Mouse (Mus musculus): ENCODE data around the gene Gm48552. TPM values are rescaled to one million over a fixed set of nuclear protein-coding genes. Genes with fewer than 3 reads are reported as not detected.
A peak's percentile ranks its signal among the peaks of the same experiment; 100 is the strongest.

Gm48552 gene
- polyA plus RNA-seq, 1 experiment from 2014 or later = 0.44 TPM

DNA sequence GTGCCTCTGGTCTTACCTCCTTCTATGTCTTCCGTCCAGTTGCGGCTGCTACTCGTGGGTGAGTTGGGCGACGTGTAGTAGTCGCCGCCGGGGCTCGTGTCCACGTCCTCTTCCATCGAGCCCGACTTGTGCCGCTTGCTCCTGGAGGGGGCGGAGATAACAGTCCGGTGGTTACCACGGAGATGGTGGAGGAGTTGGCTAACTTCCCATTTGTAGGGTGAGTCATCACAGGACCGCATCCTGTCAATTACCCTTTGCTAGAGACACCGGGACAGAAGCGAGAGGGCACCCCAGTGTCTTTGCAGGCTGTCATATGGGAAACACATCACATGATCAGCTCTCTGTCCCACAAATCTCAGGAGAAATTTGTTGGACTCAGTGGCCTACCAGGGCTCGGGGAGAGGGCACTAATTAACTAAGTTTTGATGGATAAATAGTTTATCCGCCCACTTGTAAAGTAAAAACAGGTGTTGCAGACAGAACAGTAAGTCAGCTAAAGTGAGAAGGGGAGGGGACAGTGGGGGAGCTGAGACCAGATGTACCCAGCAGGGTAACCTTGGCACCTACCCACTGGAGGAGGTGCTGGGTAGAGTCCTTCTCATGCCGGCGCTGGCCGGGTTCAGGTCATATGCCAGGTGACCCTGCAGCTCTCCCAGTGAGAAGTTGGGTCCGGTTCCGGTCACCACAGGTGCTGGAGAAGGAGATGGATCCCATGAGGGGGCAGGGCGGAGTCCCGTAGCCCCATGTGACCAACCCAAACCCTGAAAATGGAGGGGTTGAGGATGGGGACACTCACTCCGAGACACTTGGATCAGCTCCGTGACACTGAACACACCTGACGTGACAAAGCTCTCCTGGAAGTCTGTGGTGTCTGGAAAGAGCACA, 19.0 kb downstream of the Gm48552 start:
- peak; percentile 39 for ATAC-seq (ENCODE audit: low read depth)
- Histone ChIP-seq H3K9me3 (replicated peaks; ENCODE audit: control insufficient read depth, low read length) (no peaks in the 10 kb centered on the region), H3K27me3 (ENCODE audit: control insufficient read depth, insufficient read depth, low read depth, low read length) (peaks cover 39% of the 10 kb centered on the region), H3K27ac (ENCODE audit: low read length) (peak overlapping the region; percentile 63), H3K4me3 (ENCODE audit: low read depth, low read length) (peak overlapping the region; percentile 40), H3K36me3 (ENCODE audit: control insufficient read depth, insufficient read depth) (no peaks in the 10 kb centered on the region), H3K4me2 (ENCODE audit: low read depth, low read length) (peak overlapping the region; percentile 28), H3K9ac (ENCODE audit: low read depth, low read length) (no peak overlapping the region; the same call in 1 of the 2 replicates), H3K4me1 (ENCODE audit: control insufficient read depth, low read depth, low read length) (peaks cover 45% of the 10 kb centered on the region)
- WGBS (ENCODE audit: insufficient replicate concordance) = 20% methylated on average over 31 of the region's 31 CpGs

DNA sequence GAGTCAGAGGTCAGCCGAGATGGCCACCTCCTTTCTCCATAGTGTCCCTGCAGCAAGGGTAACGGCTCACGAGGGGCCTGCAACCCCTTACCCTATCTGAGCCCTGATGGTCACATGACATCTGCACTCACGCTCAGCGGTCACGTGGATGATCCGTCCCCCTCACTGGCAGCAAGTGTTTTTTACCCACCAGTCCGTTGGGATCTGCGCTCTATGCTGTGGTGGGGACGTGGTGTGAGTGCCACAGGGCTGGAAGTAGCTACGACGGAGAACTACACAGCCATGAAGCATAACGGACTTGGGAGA, 19.6 kb downstream of the Gm48552 start:
- peaks cover 39% of the 10 kb centered on the region for H3K27me3 ChIP-seq (ENCODE audit: control insufficient read depth, insufficient read depth, low read depth, low read length)

DNA sequence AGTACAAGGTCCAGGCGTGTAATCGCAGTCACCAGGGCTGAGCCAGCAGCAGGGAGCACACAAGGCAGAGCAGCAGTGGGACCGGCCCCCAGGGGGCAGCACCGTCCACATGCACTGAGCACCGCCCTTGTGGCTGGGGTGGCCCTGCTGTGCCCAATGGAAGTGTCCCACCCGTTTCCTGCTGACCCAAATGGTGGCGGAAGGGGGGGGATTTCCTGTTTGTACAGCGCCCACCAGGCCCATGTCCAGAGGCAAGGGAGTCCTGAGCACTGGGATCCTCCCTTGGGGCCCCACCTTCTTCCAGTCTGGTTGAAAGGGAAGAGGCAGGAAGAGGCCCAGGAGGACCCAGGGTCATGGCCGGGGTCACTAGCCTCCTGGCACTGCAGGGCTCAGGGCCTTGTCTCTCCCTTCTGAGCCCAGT, 20.1 kb downstream of the Gm48552 start:
- 4% methylated on average over 9 of the region's 9 CpGs for WGBS (ENCODE audit: insufficient replicate concordance)
- H3K4me3 ChIP-seq (ENCODE audit: low read depth, low read length) = no peak overlapping the region
- H3K36me3 ChIP-seq (ENCODE audit: control insufficient read depth, insufficient read depth) = no peaks in the 10 kb centered on the region
- H3K4me2 ChIP-seq (ENCODE audit: low read depth, low read length) = 0 out of 2 replicates have a peak overlapping the region, but pooled peaks have one; percentile 13
- H3K27ac ChIP-seq (ENCODE audit: low read length) = peak overlapping the region; percentile 63
- H3K9me3 ChIP-seq (replicated peaks; ENCODE audit: control insufficient read depth, low read length) = no peaks in the 10 kb centered on the region
- peak; percentile 57 for ATAC-seq (ENCODE audit: low read depth)
- no peak overlapping the region; the same call in 1 of the 2 replicates for H3K9ac ChIP-seq (ENCODE audit: low read depth, low read length)
- H3K27me3 ChIP-seq (ENCODE audit: control insufficient read depth, insufficient read depth, low read depth, low read length) = peaks cover 39% of the 10 kb centered on the region
- H3K4me1 ChIP-seq (ENCODE audit: control insufficient read depth, low read depth, low read length) = peaks cover 54% of the 10 kb centered on the region

More for the DNA sequence above, 19.6 kb downstream of the Gm48552 start:
- Histone ChIP-seq H3K4me3 (ENCODE audit: low read depth, low read length) (no peak overlapping the region), H3K36me3 (ENCODE audit: control insufficient read depth, insufficient read depth) (no peaks in the 10 kb centered on the region), H3K9ac (ENCODE audit: low read depth, low read length) (no peak overlapping the region; the same call in 1 of the 2 replicates), H3K27ac (ENCODE audit: low read length) (peak overlapping the region; percentile 63), H3K4me1 (ENCODE audit: control insufficient read depth, low read depth, low read length) (peaks cover 50% of the 10 kb centered on the region), H3K4me2 (ENCODE audit: low read depth, low read length) (no peak overlapping the region; the same call in 1 of the 2 replicates), H3K9me3 (replicated peaks; ENCODE audit: control insufficient read depth, low read length) (no peaks in the 10 kb centered on the region)
- ATAC-seq (ENCODE audit: low read depth) = no peak
- WGBS (ENCODE audit: insufficient replicate concordance) = 26% methylated on average over 13 of the region's 13 CpGs

DNA sequence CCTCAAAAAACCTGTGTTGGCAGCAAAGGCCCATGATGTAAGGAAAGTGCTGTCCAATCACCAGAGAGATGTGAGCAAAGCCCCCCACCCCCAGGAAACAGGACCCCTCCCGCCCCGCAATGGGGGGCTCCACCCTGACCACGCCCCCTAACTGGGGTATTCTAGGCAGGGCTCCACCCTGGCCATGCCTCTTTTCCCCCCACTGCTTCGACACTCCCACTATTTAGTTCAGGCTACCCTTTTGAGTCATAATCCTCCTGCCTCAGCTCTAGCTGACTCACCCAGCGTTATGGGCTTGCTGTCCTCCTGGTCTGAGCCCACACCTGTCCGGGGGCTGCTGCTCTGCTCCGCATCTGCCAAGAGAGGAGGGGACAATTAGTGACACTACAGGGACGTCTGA, 20.5 kb downstream of the Gm48552 start:
- H3K9me3 ChIP-seq (replicated peaks; ENCODE audit: control insufficient read depth, low read length) = no peaks in the 10 kb centered on the region
- no peaks in the 10 kb centered on the region for H3K36me3 ChIP-seq (ENCODE audit: control insufficient read depth, insufficient read depth)
- no peak overlapping the region for H3K4me3 ChIP-seq (ENCODE audit: low read depth, low read length)
- 8% methylated on average over 8 of the region's 8 CpGs for WGBS (ENCODE audit: insufficient replicate concordance)
- H3K4me1 ChIP-seq (ENCODE audit: control insufficient read depth, low read depth, low read length) = peaks cover 56% of the 10 kb centered on the region
- H3K4me2 ChIP-seq (ENCODE audit: low read depth, low read length) = 0 out of 2 replicates have a peak overlapping the region, but pooled peaks have one; percentile 13
- no peak for ATAC-seq (ENCODE audit: low read depth)
- peaks cover 36% of the 10 kb centered on the region for H3K27me3 ChIP-seq (ENCODE audit: control insufficient read depth, insufficient read depth, low read depth, low read length)
- no peak overlapping the region for H3K9ac ChIP-seq (ENCODE audit: low read depth, low read length)
- H3K27ac ChIP-seq (ENCODE audit: low read length) = peak overlapping the region; percentile 63

DNA sequence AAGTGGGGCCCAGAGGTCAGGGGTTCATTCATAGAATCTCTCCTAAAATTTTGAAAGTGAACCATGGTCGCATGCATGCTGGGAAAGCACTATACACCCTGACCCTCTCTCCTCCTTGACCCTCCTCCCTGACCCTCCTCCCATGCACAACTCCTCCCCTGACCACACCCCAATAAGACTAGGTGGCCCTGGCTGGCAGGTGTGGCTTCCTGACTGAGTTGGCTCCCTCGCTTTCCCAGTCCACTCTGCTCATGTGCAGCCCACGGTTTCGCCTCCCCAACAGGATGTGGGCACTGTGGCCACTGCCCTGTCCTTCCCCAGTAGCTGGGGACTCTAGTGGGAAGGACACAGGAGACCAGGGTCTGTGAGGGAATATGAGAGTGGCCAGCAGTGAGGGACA, 21.5 kb downstream of the Gm48552 start:
- Histone ChIP-seq H3K9me3 (replicated peaks; ENCODE audit: control insufficient read depth, low read length) (no peaks in the 10 kb centered on the region), H3K4me3 (ENCODE audit: low read depth, low read length) (no peak overlapping the region), H3K36me3 (ENCODE audit: control insufficient read depth, insufficient read depth) (no peaks in the 10 kb centered on the region), H3K4me2 (ENCODE audit: low read depth, low read length) (no peak overlapping the region), H3K4me1 (ENCODE audit: control insufficient read depth, low read depth, low read length) (peaks cover 63% of the 10 kb centered on the region), H3K27me3 (ENCODE audit: control insufficient read depth, insufficient read depth, low read depth, low read length) (peaks cover 31% of the 10 kb centered on the region), H3K27ac (ENCODE audit: low read length) (peak overlapping the region; percentile 71), H3K9ac (ENCODE audit: low read depth, low read length) (no peak overlapping the region)
- 14% methylated on average over 4 of the region's 4 CpGs for WGBS (ENCODE audit: insufficient replicate concordance)
- ATAC-seq (ENCODE audit: low read depth) = no peak

DNA sequence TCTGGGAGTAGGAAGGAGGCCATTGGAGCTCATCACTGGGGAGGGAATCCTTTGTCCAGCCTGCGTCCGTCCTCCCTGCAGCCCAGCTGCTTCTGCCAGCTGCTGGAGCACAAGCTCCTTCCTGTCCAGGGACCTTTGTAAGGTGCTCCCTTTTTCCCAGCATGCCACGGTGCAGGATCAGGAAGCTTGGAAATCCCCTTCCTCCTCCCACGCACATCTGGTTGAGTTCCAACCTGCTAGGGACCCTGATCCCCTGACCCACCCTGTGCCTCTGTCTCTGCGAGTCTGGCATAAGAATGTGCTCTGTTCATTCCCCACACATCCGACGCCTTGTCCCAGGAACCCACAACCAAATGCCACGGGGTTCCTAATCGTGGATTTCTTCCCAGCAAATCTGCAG, 22.2 kb downstream of the Gm48552 start:
- H3K27me3 ChIP-seq (ENCODE audit: control insufficient read depth, insufficient read depth, low read depth, low read length) = peaks cover 29% of the 10 kb centered on the region

DNA sequence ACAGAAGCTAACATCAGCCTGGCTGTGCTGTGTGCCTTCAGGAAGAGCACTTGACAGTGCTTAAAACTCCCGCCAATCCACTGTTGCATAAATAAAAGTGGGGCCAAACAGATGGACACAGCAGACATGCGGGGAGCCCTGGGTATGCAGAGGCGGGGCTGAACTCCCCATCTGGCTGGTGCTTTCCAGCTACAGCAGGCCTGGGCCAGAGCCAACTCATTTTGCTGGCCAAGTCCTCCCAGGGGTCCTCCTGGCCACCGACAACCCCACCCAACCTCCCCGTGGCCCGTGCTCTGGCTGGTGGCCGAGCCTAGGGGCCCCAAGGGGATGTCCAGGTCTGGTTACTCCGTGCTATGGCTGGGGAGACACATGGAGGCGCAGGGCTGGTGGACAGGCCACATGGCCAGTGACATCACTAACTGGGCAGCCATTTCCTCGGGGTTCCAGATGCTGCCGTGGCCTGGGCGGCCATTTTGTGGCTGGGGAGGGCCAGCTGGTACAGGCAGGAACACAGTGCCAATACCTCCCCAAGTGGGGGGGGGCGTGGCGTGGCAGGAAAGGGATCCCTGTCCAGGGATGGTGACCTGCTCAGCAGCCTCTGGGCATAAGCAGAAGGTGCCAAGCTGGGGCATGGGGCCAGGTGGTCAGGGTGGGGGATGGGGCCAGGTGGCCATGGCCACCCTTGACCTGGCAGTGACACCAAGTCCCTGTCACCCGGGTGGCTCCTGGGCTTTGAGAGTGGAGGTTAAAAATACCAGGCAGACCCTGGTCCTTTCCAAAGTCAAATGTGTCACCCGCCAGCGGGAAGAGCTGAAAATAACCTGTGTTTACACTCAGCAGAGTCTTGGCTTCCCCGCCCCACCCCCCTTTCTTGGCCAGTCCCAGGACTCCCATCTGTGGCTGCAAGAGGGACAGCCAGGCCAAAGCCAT, 22.9 kb downstream of the Gm48552 start:
- 66% methylated on average over 18 of the region's 18 CpGs for WGBS (ENCODE audit: insufficient replicate concordance)
- H3K27me3 ChIP-seq (ENCODE audit: control insufficient read depth, insufficient read depth, low read depth, low read length) = peaks cover 22% of the 10 kb centered on the region
- H3K36me3 ChIP-seq (ENCODE audit: control insufficient read depth, insufficient read depth) = no peaks in the 10 kb centered on the region
- H3K4me1 ChIP-seq (ENCODE audit: control insufficient read depth, low read depth, low read length) = peaks cover 67% of the 10 kb centered on the region
- H3K27ac ChIP-seq (ENCODE audit: low read length) = peak overlapping the region; percentile 55
- no peak for ATAC-seq (ENCODE audit: low read depth)
- H3K9ac ChIP-seq (ENCODE audit: low read depth, low read length) = peak overlapping the region; percentile 9; the same call in 1 of the 2 replicates
- no peaks in the 10 kb centered on the region for H3K9me3 ChIP-seq (replicated peaks; ENCODE audit: control insufficient read depth, low read length)
- no peak overlapping the region for H3K4me2 ChIP-seq (ENCODE audit: low read depth, low read length)
- no peak overlapping the region for H3K4me3 ChIP-seq (ENCODE audit: low read depth, low read length)

More for the DNA sequence above, 22.2 kb downstream of the Gm48552 start:
- ATAC-seq (ENCODE audit: low read depth) = no peak
- Histone ChIP-seq H3K4me1 (ENCODE audit: control insufficient read depth, low read depth, low read length) (peaks cover 63% of the 10 kb centered on the region), H3K4me2 (ENCODE audit: low read depth, low read length) (no peak overlapping the region), H3K9me3 (replicated peaks; ENCODE audit: control insufficient read depth, low read length) (no peaks in the 10 kb centered on the region), H3K4me3 (ENCODE audit: low read depth, low read length) (no peak overlapping the region), H3K27ac (ENCODE audit: low read length) (peak overlapping the region; percentile 71), H3K36me3 (ENCODE audit: control insufficient read depth, insufficient read depth) (no peaks in the 10 kb centered on the region), H3K9ac (ENCODE audit: low read depth, low read length) (no peak overlapping the region)
- 69% methylated on average over 9 of the region's 9 CpGs for WGBS (ENCODE audit: insufficient replicate concordance)

DNA sequence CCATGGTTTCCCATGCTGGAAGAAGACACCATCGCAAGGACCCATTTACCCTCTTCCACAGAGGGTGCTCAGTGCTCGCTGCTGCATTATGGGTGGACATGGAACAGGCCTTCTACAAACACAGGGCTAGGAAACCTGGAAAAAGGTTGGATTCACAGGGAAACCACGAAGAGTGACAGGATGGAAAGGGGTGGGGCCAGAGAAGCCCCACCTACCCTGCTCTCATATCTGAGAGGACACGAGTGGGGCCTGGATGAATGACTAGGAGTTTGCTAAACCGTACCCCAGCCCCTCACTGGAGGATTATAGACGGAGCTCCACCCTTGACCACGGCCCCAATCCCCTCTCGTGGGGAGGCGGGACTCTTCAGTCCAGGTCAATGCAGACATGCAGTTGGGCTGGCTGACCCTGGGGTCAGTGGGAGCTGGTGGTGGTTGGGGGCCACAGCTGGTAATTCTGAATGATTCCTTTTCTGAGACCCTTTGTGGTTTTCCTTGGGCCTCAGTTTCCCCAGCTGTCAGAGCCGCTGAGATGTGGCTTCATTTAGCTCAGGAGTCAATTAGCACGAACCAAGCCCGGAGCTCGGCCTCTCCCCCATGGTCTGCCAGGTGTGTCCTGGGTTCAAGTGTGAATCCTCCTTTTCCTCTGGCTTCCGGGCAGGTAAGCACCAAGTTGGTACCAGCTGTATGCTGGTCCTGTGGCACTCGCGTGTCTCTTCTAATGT, 23.9 kb downstream of the Gm48552 start:
- 0 out of 2 replicates have a peak overlapping the region, but pooled peaks have one; percentile 12 for H3K9ac ChIP-seq (ENCODE audit: low read depth, low read length)

More for the DNA sequence above, 23.9 kb downstream of the Gm48552 start:
- no peak for ATAC-seq (ENCODE audit: low read depth)
- peak overlapping the region; percentile 55 for H3K27ac ChIP-seq (ENCODE audit: low read length)
- no peak overlapping the region for H3K4me2 ChIP-seq (ENCODE audit: low read depth, low read length)
- no peak overlapping the region for H3K4me3 ChIP-seq (ENCODE audit: low read depth, low read length)
- H3K9me3 ChIP-seq (replicated peaks; ENCODE audit: control insufficient read depth, low read length) = no peaks in the 10 kb centered on the region
- no peaks in the 10 kb centered on the region for H3K36me3 ChIP-seq (ENCODE audit: control insufficient read depth, insufficient read depth)
- H3K4me1 ChIP-seq (ENCODE audit: control insufficient read depth, low read depth, low read length) = peaks cover 71% of the 10 kb centered on the region
- peaks cover 12% of the 10 kb centered on the region for H3K27me3 ChIP-seq (ENCODE audit: control insufficient read depth, insufficient read depth, low read depth, low read length)
- 58% methylated on average over 16 of the region's 16 CpGs for WGBS (ENCODE audit: insufficient replicate concordance)
